Mouse (Mus musculus): ENCODE measurements around the gene Snrpd2.

Snrpd2 gene

DNA sequence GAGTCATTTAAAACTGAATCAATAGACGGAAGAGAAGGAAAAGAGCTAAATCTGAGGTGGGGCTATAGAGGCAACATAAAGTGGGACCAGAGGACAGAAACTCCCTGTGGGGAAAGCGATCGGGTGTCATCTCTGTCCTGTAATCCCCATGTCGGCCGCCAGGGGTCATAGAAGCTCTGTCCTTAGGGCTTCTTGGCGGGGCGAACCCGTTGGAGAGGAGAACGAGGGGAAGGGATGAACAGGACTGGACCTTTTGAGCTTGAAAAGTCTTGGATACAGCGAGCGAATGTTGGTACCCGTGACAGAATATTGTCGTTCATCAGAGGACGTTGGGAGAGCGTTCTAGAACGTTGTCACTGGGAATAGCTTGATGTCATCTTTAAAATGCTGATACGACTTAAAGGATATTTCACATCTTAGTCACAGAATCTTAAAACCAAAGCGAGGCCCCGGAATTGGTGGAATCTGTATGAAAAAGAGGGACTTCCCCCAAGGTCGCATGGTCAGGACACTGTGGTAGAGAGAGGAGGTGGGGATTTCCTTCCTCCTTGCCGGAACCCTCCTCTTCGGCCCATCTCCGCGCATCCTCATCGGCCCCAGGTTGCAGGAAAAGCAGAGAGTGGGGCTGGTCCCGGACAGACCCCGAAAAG lies 29.0 kb downstream of the Snrpd2 start:
- DNase-seq: peak; percentile 87 to 91

GRCm38 (mm10) chr7:19179173-19179572 lies 29.7 kb downstream of the Snrpd2 start:
- DNase-seq: peak; percentile 57 to 66

DNA sequence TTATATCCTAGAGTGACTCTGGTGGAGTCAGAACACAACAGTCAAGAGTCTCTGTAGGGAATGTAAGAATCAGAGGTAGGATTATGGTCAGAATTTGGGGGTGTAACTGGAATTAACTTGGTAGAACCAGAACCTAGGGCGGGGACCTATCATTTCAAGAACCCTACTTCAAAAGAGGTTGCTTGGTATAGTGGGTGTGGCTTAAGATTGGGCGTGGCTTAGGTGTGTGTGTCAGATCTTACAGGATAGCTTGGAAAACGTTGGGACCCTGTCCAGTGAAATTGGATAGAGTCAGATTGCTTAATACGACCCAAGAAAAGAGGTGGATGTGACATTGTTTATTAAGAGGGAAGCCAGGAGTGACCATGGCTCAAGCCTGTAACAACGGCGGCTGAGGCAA lies 30.4 kb downstream of the Snrpd2 start:
- DNase-seq: no peak

- DNase-seq: no peak
Measured at GRCm38 (mm10) chr7:19180862-19181429, 31.4 kb downstream of the Snrpd2 start.

- no peak for DNase-seq
Measured at GRCm38 (mm10) chr7:19184250-19184649, 34.7 kb downstream of the Snrpd2 start.

- no peak for DNase-seq
Measured at GRCm38 (mm10) chr7:19184758-19185157, 35.2 kb downstream of the Snrpd2 start.

- DNase-seq: no peak
Measured at GRCm38 (mm10) chr7:19194676-19195075, 45.2 kb downstream of the Snrpd2 start.

GRCm38 (mm10) chr7:19196676-19197075 lies 47.2 kb downstream of the Snrpd2 start:
- DNase-seq: peak; percentile 35 to 54

DNA sequence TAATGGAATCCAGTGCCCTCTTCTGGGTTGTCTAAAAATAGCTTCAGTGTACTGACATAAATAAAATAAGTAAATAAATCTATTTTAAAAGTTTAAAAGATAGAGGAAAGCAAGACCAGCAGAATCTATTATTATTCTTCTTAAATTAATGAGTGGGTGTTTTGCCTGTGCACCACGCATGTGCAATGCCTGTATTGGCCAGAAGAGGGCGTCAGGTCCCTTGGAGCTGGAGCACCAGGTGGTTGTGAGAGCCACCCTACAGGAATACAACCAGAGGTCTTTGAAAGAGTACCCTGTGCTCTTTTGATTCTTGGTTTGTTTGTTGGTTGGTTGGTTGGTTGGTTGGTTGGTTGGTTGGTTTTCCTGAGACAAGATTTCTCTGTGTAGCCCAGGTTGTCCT lies 48.5 kb downstream of the Snrpd2 start:
- DNase-seq: peak in 1 of 2 experiments; percentile 40

DNA sequence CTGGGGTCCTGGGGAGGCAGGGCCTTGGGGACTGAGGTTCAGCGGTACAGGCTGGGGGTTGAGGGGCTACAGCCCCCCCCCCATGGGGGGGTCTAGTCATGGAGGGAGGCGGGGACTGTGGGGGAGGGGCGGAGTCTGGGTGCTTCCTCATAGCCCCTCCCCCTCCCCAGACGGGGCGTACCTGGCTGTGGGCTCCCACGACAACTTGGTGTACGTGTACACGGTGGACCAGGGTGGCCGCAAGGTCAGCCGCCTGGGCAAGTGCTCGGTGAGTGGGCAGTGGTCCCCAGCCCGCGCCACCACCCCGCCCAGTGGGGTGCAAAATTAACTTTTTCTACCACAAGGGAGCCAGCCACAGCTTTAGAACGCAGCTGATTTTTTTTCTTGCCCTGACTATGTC lies 52.1 kb downstream of the Snrpd2 start:
- DNase-seq: no peak

DNA sequence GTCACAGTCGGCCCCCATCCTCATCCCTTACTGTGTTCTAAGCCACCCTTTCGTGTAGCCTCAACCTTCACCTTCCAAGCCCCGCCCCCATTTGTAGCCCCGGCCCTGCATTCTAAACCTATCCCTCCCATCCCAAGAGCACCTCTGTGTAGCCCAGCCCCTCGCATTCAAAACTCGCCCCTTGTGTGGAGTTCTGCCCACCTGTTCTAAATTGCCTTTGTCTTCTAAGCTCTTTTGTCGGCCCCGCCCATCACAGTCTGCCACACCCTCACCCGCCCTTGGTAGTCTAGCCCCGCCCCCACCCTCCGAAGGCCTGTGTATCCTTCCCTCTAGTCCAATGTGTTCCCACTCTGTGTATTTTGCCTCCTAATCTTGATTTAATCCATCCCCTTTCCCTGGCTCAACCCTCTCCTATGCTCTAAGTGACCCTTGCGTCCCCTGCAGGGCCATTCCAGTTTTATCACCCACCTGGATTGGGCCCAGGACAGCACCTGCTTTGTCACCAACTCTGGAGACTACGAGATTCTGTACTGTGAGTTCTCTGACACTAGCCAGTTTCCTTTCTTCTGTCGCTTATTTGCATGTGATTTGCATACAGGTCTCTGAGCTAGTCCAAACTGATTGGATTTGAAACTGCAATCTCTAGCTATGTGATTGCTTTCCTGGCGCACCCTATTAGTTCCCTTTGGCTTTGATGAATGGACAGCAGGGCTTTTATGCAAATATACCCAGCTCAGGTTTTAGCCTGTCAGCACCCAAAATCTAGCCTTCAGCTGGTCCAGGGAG lies 52.7 kb downstream of the Snrpd2 start:
- DNase-seq: no peak
